8 mouse cellular contexts compared by ENCODE assay signal in the genomic region with DNA sequence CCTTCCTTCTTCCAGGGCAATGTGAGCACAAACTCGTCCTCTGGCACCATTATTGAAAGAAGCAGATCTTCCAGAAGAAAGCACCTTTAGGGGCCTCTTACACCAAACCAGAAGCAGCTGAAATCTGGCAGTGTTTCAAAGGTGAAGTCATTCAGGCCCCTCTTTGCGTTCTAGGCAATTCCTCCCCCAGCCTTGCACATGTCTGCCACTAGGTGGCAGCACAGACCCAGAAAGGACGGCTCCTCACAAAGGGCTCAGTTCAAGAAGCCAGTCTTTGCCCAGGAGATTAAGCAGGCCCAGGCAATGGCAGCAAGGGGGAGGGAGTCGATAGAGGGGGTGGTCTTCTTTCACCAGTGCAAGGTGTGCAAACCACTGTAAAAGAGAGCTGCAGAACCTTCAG. TPM values are rescaled to one million over a fixed set of nuclear protein-coding genes. Genes with fewer than 3 reads are reported as not detected.
DNase-seq lines count a peak whose midpoint lies in the region; ATAC-seq lines count a peak whose summit lies in the region.

No protein-coding gene starts in this region.

- 0 out of 2 replicates have a peak overlapping the region, but pooled peaks have one; percentile 17 for H3K9ac ChIP-seq in forebrain, embryonic 16.5 days (replicated peaks; ENCODE audit: low read depth, low read length)

- DNase-seq in Muller cell, postnatal 12 days (ENCODE audit: inconsistent ontology term), result peak; percentile 86
- peak; percentile 72 to 79 for DNase-seq in cerebellum, adult 18-20 months
- peak; percentile 87 to 89 for DNase-seq in heart, postnatal 36 days
- peak; percentile 76 for DNase-seq in layer of hippocampus, adult 9-10 months (ENCODE audit: low spot score)
- peak; percentile 95 for DNase-seq in lung, postnatal 10 days
- DNase-seq in retina, embryonic 14.5 days (ENCODE audit: low spot score), result peak; percentile 89
- DNase-seq in thymus, postnatal 36 days, result peak; percentile 79

- peak overlapping the region; percentile 85 for H3K4me2 ChIP-seq in forebrain, embryonic 16.5 days (ENCODE audit: low read length)

- H3K27ac ChIP-seq in forebrain, embryonic 16.5 days (ENCODE audit: low read length), result peak overlapping the region; percentile 72

- peaks cover 47% of the 10 kb centered on the region for H3K4me1 ChIP-seq in forebrain, embryonic 16.5 days (replicated peaks; ENCODE audit: control insufficient read depth, insufficient read depth, low read length)

- intact Hi-C loops in heart, postnatal 36 days (cut with DNase I), result loop anchor here (1.0 to 5.0 kb wide), 6 partner anchors 70 to 305 kb away; partner anchors contain the start of gene Parp11

- peak; percentile 29 for ATAC-seq in forebrain, embryonic 16.5 days

- no peaks in the 10 kb centered on the region for H3K36me3 ChIP-seq in forebrain, embryonic 16.5 days (ENCODE audit: control insufficient read depth, insufficient read depth)

- 1% methylated on average over 4 of the region's 4 CpGs for WGBS in forebrain, embryonic 16.5 days

- H3K4me3 ChIP-seq in forebrain, embryonic 16.5 days (replicated peaks; ENCODE audit: low read length), result 0 out of 2 replicates have a peak overlapping the region, but pooled peaks have one; percentile 10

- no peaks in the 10 kb centered on the region for H3K9me3 ChIP-seq in forebrain, embryonic 16.5 days (ENCODE audit: control insufficient read depth, low read length)

- no peaks in the 10 kb centered on the region; the same call in 1 of the 2 replicates for H3K27me3 ChIP-seq in forebrain, embryonic 16.5 days (replicated peaks; ENCODE audit: control insufficient read depth, insufficient read depth, low read length)

RNA-seq across cellular contexts. Expression of gene Ccnd2, which starts 4.3 kb away (rescaled TPM):
- 1,169 and 1,368 TPM in 2 replicates for polyA plus RNA-seq in forebrain, embryonic 16.5 days (2015; fragmentation: Nextera tagmentation; extraction: Ambion mirVana)
- total RNA-seq in heart, postnatal 36 days (2021), result 100 to 1,000 TPM; 107 to 138 TPM

RNA-seq across cellular contexts. Expression of gene Tigar, which starts 38.3 kb away (rescaled TPM):
- polyA plus RNA-seq in forebrain, embryonic 16.5 days (2015; fragmentation: Nextera tagmentation; extraction: Ambion mirVana), result 8.2 and 9.2 TPM in 2 replicates
- total RNA-seq in heart, postnatal 36 days (2021), result 10 to 100 TPM; 45.8 to 48.8 TPM

Comparison
In these comparisons a context has a peak if more than half of its experiments do, and no peak if none do; other contexts are left out.
1. Peak in every context shown above with its lines: DNase-seq, ATAC-seq, H3K4me3 ChIP-seq and H3K27ac ChIP-seq.